Mouse (Mus musculus) heart, embryonic 11.5 days (tissue): Measurements from ENCODE around the gene Ephx4. TPM values are rescaled to one million over a fixed set of nuclear protein-coding genes. Genes with fewer than 3 reads are reported as not detected.
A peak's percentile ranks its signal among the peaks of the same experiment; 100 is the strongest.

Source experiments
- ATAC-seq: fragments of 200-750 bp; cut with Nextera tagmentation; replicated peaks from 2 replicates; pipeline ENCODE4 v1.8.0; 2017; ENCODE audit warnings: moderate library complexity; ENCODE audit not compliant: insufficient number of reproducible peaks, low FRiP score, low TSS enrichment
- H3K27ac ChIP-seq: fragments of 300-500 bp; sonication (generic); 2 replicates; pipeline ENCODE4 v1.5.1; 2014; ENCODE audit warnings: mild to moderate bottlenecking, low read depth, low read length
- H3K27me3 ChIP-seq: fragments of 300-500 bp; sonication (generic); 2 replicates; pipeline ENCODE4 v1.6.1; 2014; ENCODE audit warnings: mild to moderate bottlenecking, low read length, mixed read lengths; ENCODE audit not compliant: control insufficient read depth, insufficient read depth
- H3K36me3 ChIP-seq: fragments of 300-500 bp; sonication (generic); 2 replicates; pipeline ENCODE4 v1.6.1; 2014; ENCODE audit warnings: mild to moderate bottlenecking, low read length, moderate library complexity, mixed read lengths; ENCODE audit not compliant: control insufficient read depth, insufficient read depth
- H3K4me1 ChIP-seq: fragments of 300-500 bp; sonication (generic); 2 replicates; pipeline ENCODE4 v1.6.1; 2014; ENCODE audit warnings: low read length; ENCODE audit not compliant: control insufficient read depth, insufficient read depth
- H3K4me2 ChIP-seq: fragments of 300-500 bp; sonication (generic); 2 replicates; pipeline ENCODE4 v1.6.1; 2014; ENCODE audit warnings: mild to moderate bottlenecking, moderate library complexity
- H3K4me3 ChIP-seq: fragments of 300-500 bp; sonication (generic); 2 replicates; pipeline ENCODE4 v1.5.1; 2014; ENCODE audit warnings: low read depth, low read length
- H3K9ac ChIP-seq: fragments of 300-500 bp; sonication (generic); 2 replicates; pipeline ENCODE4 v1.6.1; 2014; ENCODE audit warnings: mild to moderate bottlenecking, low read depth, low read length, moderate library complexity
- H3K9me3 ChIP-seq: fragments of 300-500 bp; sonication (generic); replicated peaks from 2 replicates; pipeline ENCODE4 v1.6.1; 2016; ENCODE audit warnings: low read length; ENCODE audit not compliant: control insufficient read depth
- WGBS: fragments of 180-500 bp; shearing (Covaris S2); extraction: QIAGEN DNeasy Blood & Tissue Kit; methylation state at CpG from one replicate; pipeline ENCODE4 v1.1.7; 2014; ENCODE audit not compliant: insufficient replicate concordance; 5-methylcytosine and 5-hydroxymethylcytosine counted together
- polyA plus RNA-seq: library from polyadenylated mRNA; unstranded; fragments of >200 nt; fragmentation: Nextera tagmentation; extraction: Ambion mirVana; gene quantifications from 2 replicates; pipeline ENCODE4 v1.2.1, GENCODE M21; 2014

Ephx4 gene
- polyA plus RNA-seq, 1 experiment from 2014 or later, result 0.29 TPM

- WGBS, result 65% methylated on average over 4 of the region's 4 CpGs
- Histone ChIP-seq H3K4me1 (no peaks in the 10 kb centered on the region), H3K4me3 (no peak overlapping the region), H3K27ac (no peak overlapping the region), H3K9ac (no peak overlapping the region), H3K4me2 (no peak overlapping the region), H3K9me3 (no peaks in the 10 kb centered on the region), H3K27me3 (no peaks in the 10 kb centered on the region), H3K36me3 (no peaks in the 10 kb centered on the region)
- ATAC-seq, result no peak
These were observed 8.8 kb downstream of the Ephx4 start for GRCm38 (mm10) chr5:107411326-107411725.

- no peaks in the 10 kb centered on the region for H3K36me3 ChIP-seq
- 72% methylated on average over 2 of the region's 2 CpGs for WGBS
- ATAC-seq, result no peak
- H3K4me2 ChIP-seq, result no peak overlapping the region
- no peaks in the 10 kb centered on the region for H3K27me3 ChIP-seq
- H3K27ac ChIP-seq, result no peak overlapping the region
- no peak overlapping the region for H3K9ac ChIP-seq
- H3K9me3 ChIP-seq, result no peaks in the 10 kb centered on the region
- no peaks in the 10 kb centered on the region for H3K4me1 ChIP-seq
- no peak overlapping the region for H3K4me3 ChIP-seq
These were observed 9.7 kb downstream of the Ephx4 start for GRCm38 (mm10) chr5:107412285-107412684.

GRCm38 (mm10) chr5:107415098-107415497, 12.6 kb downstream of the Ephx4 start:
- H3K4me1 ChIP-seq, result no peaks in the 10 kb centered on the region
- no peak overlapping the region for H3K4me3 ChIP-seq
- H3K9me3 ChIP-seq, result no peaks in the 10 kb centered on the region
- no peaks in the 10 kb centered on the region for H3K27me3 ChIP-seq
- no peak for ATAC-seq
- no peak overlapping the region for H3K4me2 ChIP-seq
- H3K36me3 ChIP-seq, result no peaks in the 10 kb centered on the region
- no peak overlapping the region for H3K27ac ChIP-seq
- H3K9ac ChIP-seq, result no peak overlapping the region
- 69% methylated on average over 2 of the region's 2 CpGs for WGBS

- WGBS, result 53% methylated on average over 1 of the region's 1 CpGs
- no peaks in the 10 kb centered on the region for H3K9me3 ChIP-seq
- H3K4me1 ChIP-seq, result no peaks in the 10 kb centered on the region
- ATAC-seq, result no peak
- H3K4me2 ChIP-seq, result no peak overlapping the region
- no peaks in the 10 kb centered on the region for H3K36me3 ChIP-seq
- H3K9ac ChIP-seq, result no peak overlapping the region
- H3K4me3 ChIP-seq, result no peak overlapping the region
- no peak overlapping the region for H3K27ac ChIP-seq
- no peaks in the 10 kb centered on the region for H3K27me3 ChIP-seq
These were observed 19.1 kb downstream of the Ephx4 start for GRCm38 (mm10) chr5:107421676-107422075.

- ATAC-seq, result no peak
- 71% methylated on average over 3 of the region's 3 CpGs for WGBS
- Histone ChIP-seq H3K9me3 (no peaks in the 10 kb centered on the region), H3K36me3 (no peaks in the 10 kb centered on the region), H3K4me1 (no peaks in the 10 kb centered on the region), H3K27ac (no peak within 1 kb of the TSS), H3K27me3 (no peaks in the 10 kb centered on the region), H3K4me2 (no peak within 1 kb of the TSS), H3K4me3 (no peak within 1 kb of the TSS), H3K9ac (no peak within 1 kb of the TSS)
These were observed 28.7 kb downstream of the Ephx4 start, which contains the start of gene Lpcat2b for GRCm38 (mm10) chr5:107431249-107431648. Gene Lpcat2b, plus strand, starts transcription at chr5:107431549.

- Histone ChIP-seq H3K4me2 (no peak overlapping the region), H3K9ac (no peak overlapping the region), H3K9me3 (no peaks in the 10 kb centered on the region), H3K36me3 (no peaks in the 10 kb centered on the region), H3K27me3 (no peaks in the 10 kb centered on the region), H3K27ac (no peak overlapping the region), H3K4me1 (peaks cover 5% of the 10 kb centered on the region; the same call in 1 of the 2 replicates), H3K4me3 (no peak overlapping the region)
- no peak for ATAC-seq
- 78% methylated on average over 5 of the region's 5 CpGs for WGBS
These were observed 31.5 kb downstream of the Ephx4 start for GRCm38 (mm10) chr5:107434001-107434400.

- no peak overlapping the region for H3K27ac ChIP-seq
- no peak overlapping the region for H3K4me2 ChIP-seq
- WGBS, result 88% methylated on average over 6 of the region's 6 CpGs
- no peaks in the 10 kb centered on the region for H3K27me3 ChIP-seq
- H3K4me1 ChIP-seq, result peaks cover 5% of the 10 kb centered on the region; the same call in 1 of the 2 replicates
- H3K9me3 ChIP-seq, result no peaks in the 10 kb centered on the region
- H3K9ac ChIP-seq, result no peak overlapping the region
- H3K36me3 ChIP-seq, result no peaks in the 10 kb centered on the region
- H3K4me3 ChIP-seq, result no peak overlapping the region
- no peak for ATAC-seq
These were observed 33.6 kb downstream of the Ephx4 start for GRCm38 (mm10) chr5:107436185-107436584.

GRCm38 (mm10) chr5:107436587-107437209, 34.2 kb downstream of the Ephx4 start:
- no peaks in the 10 kb centered on the region for H3K27me3 ChIP-seq
- no peak overlapping the region for H3K9ac ChIP-seq
- peak overlapping the region; percentile 77; the same call in 1 of the 2 replicates for H3K4me2 ChIP-seq
- ATAC-seq, result no peak
- WGBS, result 60% methylated on average over 6 of the region's 6 CpGs
- no peaks in the 10 kb centered on the region for H3K36me3 ChIP-seq
- H3K4me3 ChIP-seq, result no peak overlapping the region; the same call in 1 of the 2 replicates
- H3K4me1 ChIP-seq, result peaks cover 5% of the 10 kb centered on the region; the same call in 1 of the 2 replicates
- H3K9me3 ChIP-seq, result no peaks in the 10 kb centered on the region
- H3K27ac ChIP-seq, result no peak overlapping the region
